Mouse (Mus musculus): Measurements from ENCODE around the gene Jade1. TPM values are rescaled to one million over a fixed set of nuclear protein-coding genes. Genes with fewer than 3 reads are reported as not detected.

Jade1 gene
- total RNA-seq, 2 experiments from 2014 or later: 23.9 to 26.7 TPM

DNA sequence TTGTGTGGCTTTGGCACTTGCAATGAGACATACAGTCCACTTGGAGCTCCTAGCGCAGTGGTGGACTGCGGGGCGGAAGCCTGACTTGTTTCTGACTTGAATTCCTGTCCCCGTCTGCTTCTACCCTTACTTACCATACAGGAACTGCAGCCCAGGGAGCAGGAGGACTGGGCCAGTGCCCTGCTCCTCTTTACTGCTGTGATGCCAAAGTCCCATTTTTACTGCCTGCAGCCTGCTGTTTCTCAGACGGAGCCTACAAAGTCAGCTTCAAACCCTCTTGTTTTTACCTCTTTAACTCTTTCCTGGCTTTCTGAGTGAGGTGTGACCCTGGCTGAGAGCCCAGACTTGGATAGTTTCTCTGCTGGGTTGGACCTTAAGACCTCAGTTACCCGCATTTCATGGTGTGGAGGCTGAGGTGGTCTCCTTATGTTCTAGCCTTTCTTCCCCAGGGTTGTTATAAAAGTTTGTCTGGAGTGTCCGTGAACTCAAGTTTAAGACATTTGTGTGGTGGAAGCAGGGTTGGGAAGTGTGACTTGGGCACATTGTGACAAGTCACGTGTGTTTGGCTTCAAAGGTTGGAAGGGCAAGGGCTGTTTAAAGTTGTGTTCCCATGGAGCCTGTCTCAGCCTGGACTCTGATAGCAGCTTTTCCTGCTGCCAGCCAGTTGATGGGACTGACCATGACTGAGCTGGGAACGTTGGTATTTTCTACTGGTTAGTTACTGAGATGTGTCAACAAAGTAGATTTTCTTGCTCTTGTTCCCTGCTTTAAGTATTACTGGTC, 38.8 kb downstream of the Jade1 start:
- DNase-seq (ENCODE audit: extremely low spot score in 1 of 2, low spot score in 1 of 2): no peak

DNA sequence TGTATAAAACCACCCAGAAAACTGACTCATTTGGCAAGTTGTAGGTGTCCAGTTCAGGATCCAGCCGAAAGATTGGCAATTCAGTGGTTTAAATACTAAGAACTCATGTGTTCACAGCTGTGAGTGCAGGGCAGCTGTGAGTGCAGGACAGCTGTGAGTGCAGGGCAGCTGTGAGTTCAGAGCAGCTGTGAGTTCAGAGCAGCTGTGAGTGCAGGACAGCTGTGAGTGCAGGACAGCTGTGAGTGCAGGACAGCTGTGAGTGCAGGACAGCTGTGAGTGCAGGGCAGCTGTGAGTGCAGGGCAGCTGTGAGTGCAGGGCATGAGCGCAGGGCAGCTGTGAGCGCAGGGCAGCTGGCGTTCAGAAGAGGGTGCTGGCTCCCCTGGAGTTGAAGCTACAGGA, 39.5 kb downstream of the Jade1 start:
- DNase-seq (ENCODE audit: extremely low spot score in 1 of 2, low spot score in 1 of 2): no peak

DNA sequence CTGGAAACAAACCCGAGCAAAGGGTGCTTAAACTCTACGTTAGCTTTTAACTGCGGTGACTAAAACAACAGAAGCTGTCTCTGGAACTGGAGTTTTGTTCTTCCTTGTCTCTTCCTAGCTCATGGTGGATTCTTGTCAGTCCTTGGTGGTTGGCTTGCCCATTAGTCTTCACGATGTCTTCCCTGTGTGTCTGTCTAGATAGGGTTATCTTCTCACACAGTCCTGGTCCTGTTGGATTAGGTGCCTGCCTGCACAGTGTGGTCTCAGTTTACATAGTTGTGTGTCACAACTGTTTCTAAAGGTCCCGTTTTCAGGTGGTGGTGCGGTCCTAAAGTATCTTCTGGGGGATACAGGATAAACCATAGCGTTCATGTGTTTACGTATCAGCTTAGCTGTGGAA, 41.5 kb downstream of the Jade1 start:
- no peak for DNase-seq (ENCODE audit: extremely low spot score in 1 of 2, low spot score in 1 of 2)

DNA sequence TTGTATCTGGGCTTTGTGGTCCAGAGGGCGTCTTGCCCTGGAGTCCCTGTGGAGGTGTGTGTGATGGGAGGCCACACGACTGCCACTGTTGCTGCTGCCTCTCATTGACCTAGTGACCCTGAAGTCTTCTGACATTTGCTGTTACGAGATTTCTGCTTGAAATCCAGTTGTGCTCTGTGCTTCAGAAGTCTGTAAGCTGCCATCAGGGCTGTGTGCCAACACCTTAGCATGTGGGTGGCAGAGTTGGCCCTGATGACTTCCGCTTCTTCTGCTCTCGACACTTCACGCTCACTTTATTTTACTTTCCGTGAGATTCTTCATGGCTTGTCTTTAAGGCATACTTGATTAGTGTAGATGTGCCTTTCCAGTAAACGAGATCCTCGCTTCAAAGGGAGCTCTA, 42.9 kb downstream of the Jade1 start:
- no peak for DNase-seq (ENCODE audit: extremely low spot score in 1 of 2, low spot score in 1 of 2)

DNA sequence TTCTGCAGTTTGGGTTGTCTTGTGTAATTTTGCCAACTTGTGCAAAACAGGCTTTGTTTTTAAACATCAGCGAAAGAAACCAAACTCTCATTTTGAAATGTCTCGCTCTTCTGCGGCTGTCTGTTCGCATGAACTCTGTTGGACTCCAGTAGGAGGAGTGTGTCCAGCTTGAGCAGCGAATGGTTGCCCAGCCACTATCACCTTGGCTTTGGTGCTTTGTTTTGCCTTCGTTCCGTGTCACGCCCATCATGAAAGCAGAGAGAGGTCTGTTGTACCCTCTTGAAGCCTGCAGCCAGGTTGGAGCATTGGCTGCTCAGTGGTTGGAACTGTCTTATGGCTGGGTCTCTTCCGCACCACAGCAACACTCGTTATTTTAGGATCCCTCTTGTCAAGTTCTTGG, 43.7 kb downstream of the Jade1 start:
- DNase-seq (ENCODE audit: extremely low spot score in 1 of 2, low spot score in 1 of 2): no peak

DNA sequence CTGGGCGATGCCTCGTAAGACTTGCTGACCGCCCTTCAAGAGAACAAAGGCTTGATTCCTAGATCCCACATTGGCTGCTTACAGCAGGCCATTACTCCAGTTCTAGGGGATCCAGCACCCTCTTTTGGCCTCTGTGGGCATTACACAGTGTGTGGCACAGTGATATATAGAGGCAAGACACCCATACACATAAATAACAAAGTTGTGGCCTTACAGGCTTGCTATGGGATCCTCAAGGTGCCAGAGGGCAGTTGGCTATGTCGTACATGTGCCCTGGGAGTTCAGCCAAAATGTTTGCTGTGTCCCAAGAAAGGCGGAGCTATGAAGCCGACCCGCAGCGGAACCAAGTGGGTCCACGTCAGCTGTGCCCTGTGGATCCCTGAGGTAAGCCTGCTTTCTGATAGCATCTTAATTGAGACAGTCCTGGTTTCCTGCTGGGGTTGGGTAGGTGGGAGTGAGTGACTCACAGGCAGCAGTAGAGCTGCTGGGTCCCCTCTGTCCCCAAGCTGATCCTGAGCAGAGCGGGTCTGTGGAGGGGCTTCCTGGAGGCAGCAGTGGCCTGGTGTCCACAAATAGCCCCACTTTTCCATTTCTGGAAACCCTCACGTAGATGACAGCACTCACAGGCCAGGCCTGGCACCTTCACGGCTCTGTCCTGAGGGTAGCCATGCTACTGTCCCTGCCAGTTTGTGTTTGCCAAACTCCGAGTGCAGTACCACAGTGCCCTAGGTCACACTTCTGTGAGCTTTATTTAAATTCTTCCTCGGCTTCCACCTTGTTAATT, 44.5 kb downstream of the Jade1 start:
- DNase-seq (ENCODE audit: extremely low spot score in 1 of 2, low spot score in 1 of 2): peak in 1 of 2 experiments; percentile 59

DNA sequence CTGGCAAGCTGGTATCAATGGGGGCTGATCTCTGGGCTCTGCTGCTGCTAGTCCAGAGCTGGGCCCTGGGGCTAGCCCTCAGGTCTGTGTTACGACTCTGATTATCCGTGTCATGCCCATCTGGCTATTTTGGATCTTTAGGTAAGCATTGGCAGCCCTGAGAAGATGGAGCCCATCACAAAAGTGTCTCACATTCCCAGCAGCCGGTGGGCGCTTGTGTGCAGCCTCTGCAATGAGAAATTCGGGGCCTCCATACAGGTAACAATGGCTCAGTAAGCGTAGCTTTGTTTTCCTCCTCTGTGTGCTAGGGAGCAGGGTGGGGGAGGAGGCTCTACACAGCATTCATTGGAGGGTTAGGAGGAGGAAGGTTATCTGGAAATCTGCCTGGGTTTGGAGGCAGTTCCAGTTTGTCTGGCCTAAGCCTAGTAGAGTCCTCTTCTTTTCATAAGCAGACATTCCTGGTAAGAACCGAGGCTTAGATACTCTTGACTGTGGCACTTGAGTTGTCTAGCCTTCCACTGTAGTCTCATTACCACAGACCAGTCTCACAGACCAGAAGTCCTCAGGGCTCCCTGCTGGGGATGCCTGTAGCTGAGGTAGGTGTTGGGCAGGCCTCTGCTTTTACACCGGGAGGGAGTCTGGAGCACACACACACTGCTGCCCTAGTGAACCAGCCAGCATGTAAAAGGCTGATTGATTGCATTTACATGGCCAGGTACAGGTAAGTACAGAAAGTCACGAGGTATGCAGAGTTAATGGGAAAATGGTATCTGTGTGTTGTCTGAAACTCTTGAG, 45.9 kb downstream of the Jade1 start:
- no peak for DNase-seq (ENCODE audit: extremely low spot score in 1 of 2, low spot score in 1 of 2)

DNA sequence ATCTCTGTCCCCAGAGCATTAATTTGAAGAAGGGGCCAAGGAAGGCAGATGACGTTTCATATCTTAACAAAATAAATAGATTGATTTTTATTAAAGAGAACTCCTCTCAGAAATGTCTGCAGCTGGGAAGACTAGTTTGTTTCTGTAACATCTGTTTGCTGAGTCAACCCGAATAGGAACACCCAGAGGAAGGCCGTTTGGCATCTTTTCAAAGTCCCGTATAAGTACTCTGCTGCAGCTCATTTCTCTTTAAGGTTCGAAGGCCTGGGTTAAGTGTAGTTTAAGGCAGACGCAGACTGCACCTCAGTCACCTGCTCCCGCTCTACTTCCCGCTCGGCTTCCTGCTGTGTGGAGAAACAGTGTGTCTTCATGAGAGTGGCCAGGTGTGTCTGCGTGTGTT, 47.4 kb downstream of the Jade1 start:
- no peak for DNase-seq (ENCODE audit: extremely low spot score in 1 of 2, low spot score in 1 of 2)

DNA sequence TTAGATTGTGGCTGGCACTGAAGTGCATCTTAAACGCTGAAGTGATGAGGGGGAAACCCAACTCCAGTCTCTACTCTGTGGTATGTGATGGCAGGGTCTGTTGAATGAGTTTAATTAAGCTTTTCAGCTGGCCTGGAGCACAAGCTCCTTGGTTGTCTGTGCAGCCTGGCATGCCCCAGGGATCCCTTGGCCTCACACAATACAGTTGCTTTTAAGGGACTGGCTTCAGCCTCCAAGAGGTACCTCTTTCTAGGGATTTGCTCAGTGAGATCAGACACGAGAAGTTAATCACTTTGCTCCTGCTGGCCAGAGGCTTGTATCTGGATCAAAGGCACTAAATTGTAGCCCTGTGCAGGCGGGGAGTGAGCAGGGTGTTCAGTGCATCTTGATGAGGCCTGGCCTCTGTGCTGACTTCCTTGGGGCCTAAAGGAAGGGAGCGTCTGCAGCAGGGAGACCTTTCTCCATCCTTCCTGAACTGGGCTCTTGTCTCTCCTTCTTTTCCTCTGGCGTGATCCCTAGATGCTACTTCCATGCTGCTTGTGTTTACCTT, 48.0 kb downstream of the Jade1 start:
- DNase-seq (ENCODE audit: extremely low spot score in 1 of 2, low spot score in 1 of 2): no peak

DNA sequence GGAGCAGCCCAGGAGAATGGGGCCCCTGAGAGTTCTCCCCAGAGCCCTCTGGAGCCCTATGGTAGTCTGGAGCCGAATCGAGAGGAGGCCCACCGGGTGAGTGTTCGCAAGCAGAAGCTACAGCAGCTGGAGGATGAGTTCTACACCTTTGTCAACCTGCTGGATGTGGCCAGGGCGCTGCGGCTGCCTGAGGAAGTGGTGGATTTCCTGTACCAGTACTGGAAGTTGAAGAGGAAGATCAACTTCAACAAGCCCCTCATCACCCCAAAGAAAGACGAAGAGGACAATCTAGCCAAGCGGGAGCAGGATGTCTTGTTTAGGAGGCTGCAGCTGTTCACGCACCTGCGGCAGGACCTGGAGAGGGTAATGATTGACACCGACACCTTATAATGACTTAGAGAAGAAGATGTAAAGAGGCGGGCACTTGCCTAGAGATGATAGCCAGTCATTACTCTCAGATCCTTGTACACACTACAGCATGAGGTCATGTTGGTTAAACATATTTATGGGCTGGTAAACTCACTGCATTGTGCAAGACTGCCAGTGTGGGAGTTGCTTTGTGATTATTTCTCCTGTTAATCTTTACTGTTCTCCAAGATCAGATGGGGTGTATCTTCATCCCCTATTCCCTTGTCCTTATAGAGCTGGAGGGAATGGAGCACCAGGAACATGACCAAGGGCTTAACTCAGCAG, 49.2 kb downstream of the Jade1 start:
- DNase-seq (ENCODE audit: extremely low spot score in 1 of 2, low spot score in 1 of 2): no peak

DNA sequence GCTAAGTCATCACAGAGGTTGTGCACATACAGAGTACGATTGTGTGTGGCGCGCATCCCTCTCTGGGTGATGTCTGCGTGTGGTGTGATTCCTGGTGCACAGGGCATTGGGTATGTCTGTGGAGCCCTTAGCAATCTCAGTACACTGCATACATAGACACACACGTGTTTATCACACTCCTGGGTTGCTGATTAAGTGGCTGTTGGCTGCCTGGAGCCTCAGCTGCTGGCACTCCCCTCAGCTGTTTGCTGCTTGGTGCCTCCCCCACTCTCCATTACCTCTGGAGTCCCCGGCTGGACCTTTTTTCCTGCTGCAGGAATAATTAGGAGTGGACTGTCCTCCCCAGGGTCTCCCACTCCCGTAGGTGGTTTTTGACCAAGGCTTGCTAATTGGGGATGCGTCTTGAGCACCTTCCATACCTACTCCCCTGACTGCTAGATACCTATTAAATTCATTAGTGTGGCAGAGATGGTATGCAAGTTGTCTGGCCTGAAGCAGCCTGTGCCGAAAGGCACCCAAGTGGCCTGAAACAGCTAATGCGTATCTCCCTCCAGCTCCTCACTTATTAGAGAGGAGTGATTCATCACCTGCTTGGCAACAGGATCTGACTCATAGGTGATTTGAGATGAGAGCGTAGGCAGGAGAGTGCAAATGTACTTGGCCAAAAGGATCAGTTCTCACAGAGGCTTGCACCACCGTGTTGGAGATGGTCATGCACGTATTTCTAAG, 50.2 kb downstream of the Jade1 start:
- DNase-seq (ENCODE audit: extremely low spot score in 1 of 2, low spot score in 1 of 2): no peak

DNA sequence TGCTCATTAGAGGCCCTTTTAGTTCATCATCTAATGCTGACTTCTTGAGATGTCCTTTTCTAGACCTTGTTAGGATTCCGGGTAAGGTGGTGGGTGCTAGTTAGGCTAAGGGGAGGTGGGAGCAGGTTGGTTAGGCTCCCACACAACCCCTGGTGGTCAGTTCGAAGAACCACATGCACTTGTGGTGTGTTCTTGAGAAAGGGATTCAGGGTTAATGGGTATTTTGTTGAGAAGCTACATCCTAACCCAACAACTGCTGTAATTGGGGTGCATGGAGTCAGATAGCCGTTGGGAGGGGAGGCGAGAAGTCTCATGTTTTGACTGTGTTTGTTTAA, 50.8 kb downstream of the Jade1 start:
- no peak for DNase-seq (ENCODE audit: extremely low spot score in 1 of 2, low spot score in 1 of 2)

DNA sequence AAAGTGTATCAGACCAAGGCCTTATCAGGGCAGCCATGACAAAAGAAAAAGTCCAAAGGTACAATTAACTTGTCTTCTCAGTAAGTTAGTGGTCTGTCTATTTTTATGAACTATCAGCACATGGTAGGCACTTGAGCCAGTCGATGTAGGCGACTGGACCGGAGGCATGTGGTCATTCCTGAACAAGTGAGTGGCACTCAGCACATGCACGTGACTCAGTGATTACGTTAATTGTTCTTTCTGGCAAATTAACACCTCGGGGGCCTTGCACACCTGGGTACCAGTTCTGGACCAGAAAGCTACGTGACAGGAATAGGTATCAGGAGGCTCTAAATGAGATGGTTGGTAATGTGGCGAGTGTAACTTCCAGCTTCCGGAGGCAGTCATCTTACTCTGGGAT, 51.5 kb downstream of the Jade1 start:
- DNase-seq (ENCODE audit: extremely low spot score in 1 of 2, low spot score in 1 of 2): no peak

DNA sequence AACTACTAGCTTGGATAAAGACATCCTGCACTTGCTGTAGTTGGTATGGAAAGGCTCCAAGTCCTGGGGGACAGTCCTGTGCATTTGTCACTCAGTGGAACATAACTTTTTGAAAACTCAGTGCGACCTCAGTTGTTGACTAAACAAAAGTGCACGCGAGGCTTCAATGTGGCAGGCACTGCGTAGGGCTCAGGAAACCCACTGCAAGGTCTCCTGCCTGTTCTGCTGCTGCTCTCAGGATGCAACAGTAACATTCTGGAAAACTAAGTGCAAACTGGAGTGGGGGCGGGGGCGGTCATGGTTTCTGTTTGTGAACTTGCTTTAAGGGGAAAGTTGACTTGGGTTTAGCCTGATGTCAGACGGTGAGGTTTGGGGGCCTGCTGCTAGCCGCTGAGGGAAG, 51.9 kb downstream of the Jade1 start:
- DNase-seq (ENCODE audit: extremely low spot score in 1 of 2, low spot score in 1 of 2): no peak

DNA sequence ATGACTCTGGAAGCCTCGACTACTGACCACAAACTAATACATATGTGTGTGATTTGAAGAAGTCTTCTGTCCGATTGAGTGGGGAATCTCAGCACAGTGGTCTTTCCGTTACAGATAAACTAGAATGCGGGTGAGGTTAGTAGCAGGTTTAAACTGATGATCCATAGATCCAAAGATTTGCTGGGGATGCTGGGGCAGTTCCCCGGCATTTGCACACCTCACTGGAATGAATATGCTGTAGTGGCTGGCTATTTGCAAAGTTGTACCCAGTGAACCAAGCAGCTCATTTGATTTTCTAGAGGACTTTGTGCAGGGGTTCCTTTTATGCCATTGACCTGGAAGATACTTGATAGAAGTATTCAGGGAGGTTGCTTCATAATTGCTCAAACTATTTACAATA, 53.5 kb downstream of the Jade1 start:
- DNase-seq (ENCODE audit: extremely low spot score in 1 of 2, low spot score in 1 of 2): no peak

DNA sequence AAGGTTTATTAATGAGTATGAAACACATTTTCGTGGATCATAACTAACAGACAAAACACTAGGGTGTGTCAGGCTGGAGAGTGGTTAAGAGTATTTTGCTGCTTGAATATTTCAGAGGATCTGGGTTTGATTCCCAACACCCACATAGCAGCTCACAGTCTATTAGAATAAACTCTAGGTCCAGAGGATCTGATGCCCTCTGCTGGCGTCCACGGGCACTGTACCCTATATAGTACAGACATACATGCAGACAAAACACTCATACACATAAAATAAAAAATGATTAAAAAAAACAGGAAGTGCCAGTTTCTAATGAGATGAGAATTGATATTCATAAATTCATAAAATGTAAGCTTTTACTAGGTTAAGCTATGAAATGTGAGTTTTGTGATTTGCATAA, 56.7 kb downstream of the Jade1 start:
- no peak for DNase-seq (ENCODE audit: extremely low spot score in 1 of 2, low spot score in 1 of 2)

DNA sequence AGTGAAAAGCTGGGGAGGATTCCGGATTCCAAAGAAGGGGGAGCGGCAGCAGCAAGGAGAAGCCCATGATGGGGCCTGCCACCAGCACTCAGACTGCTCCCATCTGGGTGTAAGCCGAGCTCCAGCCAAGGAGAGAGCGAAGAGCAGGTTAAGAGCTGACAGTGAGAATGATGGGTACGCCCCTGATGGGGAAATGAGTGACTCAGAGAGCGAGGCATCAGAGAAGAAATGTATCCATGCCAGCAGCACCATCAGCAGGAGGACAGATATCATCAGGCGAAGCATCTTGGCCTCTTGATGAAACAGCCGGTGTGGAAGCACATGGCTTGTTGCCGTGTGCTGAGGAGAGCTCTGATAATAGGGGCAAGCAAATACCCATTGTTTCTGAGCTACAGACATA, 58.2 kb downstream of the Jade1 start:
- DNase-seq (ENCODE audit: extremely low spot score in 1 of 2, low spot score in 1 of 2): no peak

DNA sequence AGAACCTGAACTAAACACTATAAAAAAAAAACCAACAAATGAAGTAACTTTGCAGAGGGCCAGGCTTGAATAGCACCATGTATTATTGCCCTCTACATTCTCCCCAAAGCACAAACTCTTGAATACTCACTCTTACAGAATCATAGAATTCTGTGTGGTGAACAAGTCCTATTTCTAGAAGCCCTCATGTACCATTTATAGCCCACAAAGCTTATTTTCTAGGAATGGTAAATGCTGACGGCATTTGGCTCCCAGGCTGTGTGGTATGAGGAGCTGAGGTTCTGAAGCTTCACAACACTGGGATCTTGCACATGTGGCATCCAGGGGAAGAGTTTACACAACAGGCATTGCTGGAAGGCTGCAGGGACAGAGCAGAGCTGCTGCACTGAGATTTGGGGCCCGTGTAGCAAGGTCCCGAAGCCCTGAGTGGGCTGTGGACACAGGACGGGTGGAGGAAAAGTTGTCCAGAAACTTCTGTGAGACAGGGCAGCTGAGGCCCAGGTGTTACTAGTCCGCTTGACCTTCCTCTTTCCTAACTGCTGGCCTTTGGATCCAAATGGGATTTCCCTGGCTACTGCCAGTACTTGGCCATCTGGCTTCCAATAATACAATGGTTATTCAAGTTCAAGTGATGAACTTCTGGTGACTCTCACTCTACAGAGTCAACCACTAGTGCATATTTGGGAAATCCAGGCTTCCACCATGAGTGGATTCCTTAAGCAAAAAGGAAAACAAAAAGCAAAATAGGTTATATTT, 58.9 kb downstream of the Jade1 start:
- DNase-seq (ENCODE audit: extremely low spot score in 1 of 2, low spot score in 1 of 2): no peak

DNA sequence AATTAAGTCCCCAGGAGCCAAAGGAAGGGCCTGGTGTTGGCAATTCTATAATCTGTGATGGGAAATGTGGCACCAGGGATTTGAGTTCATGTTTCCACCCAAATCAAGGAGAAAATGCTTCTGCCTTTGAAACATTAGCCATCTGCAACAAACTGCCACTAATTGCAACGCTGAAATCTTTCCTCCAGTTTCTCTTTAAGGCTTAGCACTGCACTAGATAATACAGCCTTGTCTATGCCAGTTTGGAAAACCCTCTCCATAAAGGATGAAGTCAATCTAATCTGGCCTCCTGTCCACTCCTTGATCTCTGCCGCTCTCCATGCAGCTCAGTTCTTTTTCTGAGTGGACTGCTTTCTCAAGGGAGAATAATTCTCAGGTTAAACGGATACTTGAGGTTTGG, 62.5 kb downstream of the Jade1 start:
- DNase-seq (ENCODE audit: extremely low spot score in 1 of 2, low spot score in 1 of 2): no peak

All from layer of hippocampus, postnatal 25 days (tissue).